Mouse (Mus musculus): ENCODE measurements at regions not wholly inside any gene's neighbourhood (a gene's known extent, or its start where the extent isn't known, plus 50 kb on each side); places are given as distances from the start of the nearest gene placed in this dataset.

- TF ChIP-seq POLR2A (IDR thresholded peaks at IDR 0.05; ENCODE audit: low read depth, low read length) (no peak), CTCF (conservative IDR thresholded peaks at IDR 0.05; ENCODE audit: insufficient read depth, insufficient read length, low read depth, low read length) (no peak)
Measured at GRCm38 (mm10) chr10:37280150-37280820, 141.6 kb upstream of the Marcks start.

Data from kidney, adult 2 months (tissue).